Mouse (Mus musculus) cerebellum, postnatal 4 days (tissue): ENCODE results near the gene Dner.
"Not testable (repeated sequence)": the region's sequence is repeated elsewhere in the genome, so short reads cannot be mapped to it uniquely, and the experiment has no call there.

Experiments used
- DNase-seq, 2 experiments: peaks; one replicate each; pipeline ENCODE4 v3.0.0; 2022; ENCODE audit warnings: low spot score in 2 of 2, mixed read lengths in 1 of 2

The Dner gene

GRCm38 (mm10) chr1:84399671-84400070 is 296.4 kb downstream of the Dner start:
- no peak for DNase-seq

GRCm38 (mm10) chr1:84399118-84399517 is 296.9 kb downstream of the Dner start:
- DNase-seq = no peak

GRCm38 (mm10) chr1:84396787-84397186 is 299.2 kb downstream of the Dner start:
- DNase-seq = no peak

DNA sequence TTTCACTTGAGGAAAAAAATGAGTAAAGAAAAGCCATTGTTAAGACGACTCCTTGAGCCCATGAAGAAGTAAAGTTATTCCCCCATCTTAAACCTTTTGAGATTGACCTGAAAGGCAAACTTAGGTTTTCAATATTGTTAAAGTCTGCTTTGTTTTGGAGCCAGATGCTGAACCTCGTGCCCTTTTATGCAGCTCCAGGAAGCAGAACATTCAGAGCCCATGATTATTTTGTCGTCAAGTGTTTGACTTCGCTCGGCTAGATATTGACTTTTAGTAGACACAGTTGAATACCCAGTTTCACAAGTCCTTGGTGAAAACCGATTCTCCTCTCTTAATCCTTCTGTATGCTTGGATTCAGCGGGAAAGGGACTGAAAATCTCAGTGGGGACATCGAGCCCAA is 300.1 kb downstream of the Dner start:
- no peak for DNase-seq

DNA sequence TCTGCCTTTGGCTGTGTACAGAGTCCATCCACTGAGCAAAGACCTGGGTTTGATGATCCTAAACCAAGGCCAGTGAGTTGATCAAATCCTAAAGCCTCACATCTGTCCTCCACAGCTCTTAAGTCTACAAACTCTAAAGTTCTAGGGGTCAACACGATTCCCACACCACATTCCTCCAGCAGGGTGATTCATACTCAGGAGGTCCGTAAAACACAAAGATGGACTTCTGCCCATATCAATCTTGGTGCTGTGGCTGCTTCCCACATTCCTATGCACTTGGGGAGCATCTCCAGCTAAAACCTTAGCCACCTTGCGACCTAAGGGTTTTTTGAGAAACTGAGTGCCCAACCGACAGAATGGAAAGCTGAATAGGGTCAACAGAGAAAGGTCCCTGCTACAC is 305.1 kb downstream of the Dner start:
- DNase-seq = no peak

- DNase-seq = no peak
Observed at GRCm38 (mm10) chr1:84387616-84388015, 308.4 kb downstream of the Dner start.

GRCm38 (mm10) chr1:84386481-84387146 is 309.4 kb downstream of the Dner start:
- no peak for DNase-seq

- DNase-seq = no peak
Observed at GRCm38 (mm10) chr1:84382709-84383108, 313.3 kb downstream of the Dner start.

- no peak for DNase-seq
Observed at GRCm38 (mm10) chr1:84382064-84382463, 314.0 kb downstream of the Dner start.

DNA sequence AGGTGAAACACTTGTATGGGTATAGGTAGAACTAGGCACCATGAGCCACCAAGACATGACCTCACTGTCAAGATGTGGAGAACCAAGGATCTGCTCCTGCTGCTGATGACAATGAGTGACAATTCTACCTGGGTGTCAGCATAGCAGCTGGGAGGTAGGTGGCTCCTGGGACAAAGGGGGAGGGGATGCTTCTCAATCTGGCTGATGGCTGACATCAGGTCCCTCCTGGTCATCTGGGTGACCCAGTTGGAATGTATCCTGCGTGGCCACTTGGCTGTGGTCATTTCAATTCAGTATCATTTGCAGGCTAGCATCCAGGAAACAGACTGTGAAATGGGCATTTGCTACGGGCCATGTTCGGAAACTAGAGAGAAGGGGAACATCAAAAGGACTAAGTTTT is 315.1 kb downstream of the Dner start:
- no peak for DNase-seq

GRCm38 (mm10) chr1:84367733-84368132 is 328.3 kb downstream of the Dner start:
- DNase-seq = no peak

DNA sequence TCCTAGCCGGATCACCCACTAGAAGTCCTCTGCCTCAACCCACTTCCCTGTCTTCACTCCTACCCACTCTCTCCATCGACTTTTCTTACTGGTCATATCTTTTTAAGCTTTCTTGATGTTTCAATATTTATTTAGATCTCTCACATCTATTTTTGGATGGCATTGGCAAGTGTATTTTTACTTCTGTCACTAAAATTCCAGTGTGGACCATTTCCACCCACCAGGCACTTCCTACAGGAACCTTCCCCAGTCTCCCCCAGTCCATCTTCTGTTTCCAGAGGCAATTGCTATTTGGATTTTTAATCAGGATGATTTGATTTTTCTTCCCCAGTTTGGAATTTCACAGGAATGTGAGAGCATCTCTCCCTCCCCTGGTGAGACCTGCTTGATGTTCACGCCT is 329.5 kb downstream of the Dner start:
- no peak for DNase-seq

DNA sequence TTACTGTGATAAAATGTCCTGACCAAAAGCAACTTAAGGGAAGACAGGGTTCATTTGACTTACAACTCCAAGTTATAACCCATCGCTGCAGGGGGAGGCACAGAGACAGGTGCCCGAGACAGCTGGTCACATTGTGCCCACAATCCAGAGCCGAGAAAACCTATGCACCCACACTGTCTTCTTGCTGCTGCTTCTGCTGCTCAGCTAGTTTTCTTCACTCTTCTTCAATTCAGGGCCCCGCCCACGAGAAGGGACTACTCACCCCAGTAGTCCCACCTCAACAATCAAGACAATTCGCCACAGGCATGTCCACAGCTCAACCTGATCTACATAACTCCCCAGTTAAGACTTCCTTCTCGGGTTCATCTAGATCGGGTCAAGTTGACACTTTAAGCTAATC is 332.1 kb downstream of the Dner start, which contains the start of gene Pid1:
TSS of gene Pid1 (minus strand) at position 214 of the 400 bp plus-strand sequence.
- DNase-seq = no peak

GRCm38 (mm10) chr1:84362709-84363617 is 333.1 kb downstream of the Dner start:
- no peak for DNase-seq

- no peak for DNase-seq
Observed at GRCm38 (mm10) chr1:84362209-84362608, 333.8 kb downstream of the Dner start.

- DNase-seq = no peak
Observed at GRCm38 (mm10) chr1:84361389-84361788, 334.6 kb downstream of the Dner start.

- no peak for DNase-seq
Observed at GRCm38 (mm10) chr1:84359611-84360500, 336.2 kb downstream of the Dner start.

DNA sequence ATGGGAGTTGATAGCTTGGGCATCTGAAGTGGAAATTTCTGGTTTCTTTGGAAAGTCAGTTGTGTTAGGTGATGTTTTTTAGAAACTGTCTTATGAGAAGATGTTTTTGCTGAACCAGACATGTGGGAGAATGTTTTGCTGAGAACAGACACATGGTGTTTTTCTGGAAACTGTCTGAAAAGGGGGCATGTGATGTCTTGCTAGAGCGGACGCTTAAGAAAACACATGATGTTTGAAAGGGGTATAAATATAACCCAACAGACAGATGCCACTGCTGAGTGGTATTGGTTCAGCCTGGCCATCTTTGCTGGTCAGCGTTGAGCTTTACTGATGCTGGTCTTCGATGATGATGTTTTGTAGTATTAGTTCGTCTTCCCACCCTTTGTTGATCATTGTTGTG is 338.8 kb downstream of the Dner start:
- no peak for DNase-seq

DNA sequence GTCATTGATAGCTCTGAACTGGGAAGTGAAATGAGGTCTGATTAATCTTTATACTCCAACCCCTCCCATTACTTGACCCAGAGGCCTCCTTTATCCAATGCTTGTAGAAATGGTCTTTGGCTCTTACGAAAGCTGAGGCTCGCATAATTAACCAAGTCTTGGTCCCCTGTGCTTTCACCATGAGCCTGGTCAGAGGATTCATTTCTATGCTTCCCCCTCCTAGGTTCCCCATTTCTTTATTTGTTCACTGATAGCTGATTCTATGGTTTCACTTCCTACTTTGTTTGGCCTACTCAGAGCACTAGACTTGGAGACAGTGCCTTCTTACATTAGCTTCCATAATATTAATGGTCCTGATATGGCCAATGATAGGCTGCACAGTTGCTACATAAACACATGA is 345.8 kb downstream of the Dner start:
- no peak for DNase-seq

DNA sequence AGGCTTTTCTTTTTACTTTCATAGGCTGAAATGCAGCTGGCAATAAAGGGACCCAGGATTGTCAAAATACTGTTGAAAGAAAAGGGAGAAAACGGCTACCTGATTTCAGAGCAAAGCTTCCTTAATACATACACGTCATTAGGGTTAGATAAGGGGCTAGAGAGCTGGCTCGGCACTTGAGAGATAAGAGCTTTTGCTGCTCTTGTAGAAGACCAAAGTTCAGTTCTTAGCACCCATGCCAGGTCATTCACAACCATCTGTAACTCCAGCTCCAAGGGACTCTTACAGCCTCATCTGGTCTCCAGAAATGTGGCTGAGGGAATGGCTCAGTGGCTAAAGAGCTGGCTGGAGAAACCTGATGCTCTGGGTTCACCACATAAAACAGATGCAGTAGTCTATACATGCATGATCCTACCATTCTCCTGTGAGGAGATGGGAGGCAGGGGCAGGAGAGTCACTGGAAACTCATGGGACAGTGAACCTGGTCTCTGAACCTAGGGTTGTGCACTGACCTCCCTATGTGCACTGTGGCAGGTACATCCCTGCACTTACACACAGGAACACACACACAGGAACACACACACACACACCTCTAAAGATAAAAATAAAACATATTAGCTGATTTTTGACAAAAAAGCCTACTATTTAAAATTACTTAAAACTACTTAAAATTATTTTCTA is 348.1 kb downstream of the Dner start:
- DNase-seq = no peak

- DNase-seq = not testable (repeated sequence)
Observed at GRCm38 (mm10) chr1:84332797-84333196, 363.2 kb downstream of the Dner start.
